Mouse (Mus musculus) kidney, adult 2 months (tissue): ENCODE results near the gene Irf2bpl.

Experiments
- CTCF ChIP-seq: fragments of 200-500 bp; conservative IDR thresholded peaks from 2 replicates; pipeline ENCODE4 v1.5.1; 2011; ENCODE audit warnings: low read depth, mild to moderate bottlenecking, control low read depth, low read length, moderate library complexity, mixed read lengths; ENCODE audit not compliant: insufficient read depth, insufficient read length
- POLR2A ChIP-seq: fragments of 200-500 bp; IDR thresholded peaks from one replicate; pipeline ENCODE4 v1.6.1; 2011; ENCODE audit warnings: low read depth, low read length, control low read depth

- TF ChIP-seq CTCF (no peak), POLR2A (no peak)
These were observed 25.4 kb downstream of the Irf2bpl start for GRCm38 (mm10) chr12:86858983-86859872.
